ENCODE assay signal across 23 mouse cellular contexts in the genomic region with DNA sequence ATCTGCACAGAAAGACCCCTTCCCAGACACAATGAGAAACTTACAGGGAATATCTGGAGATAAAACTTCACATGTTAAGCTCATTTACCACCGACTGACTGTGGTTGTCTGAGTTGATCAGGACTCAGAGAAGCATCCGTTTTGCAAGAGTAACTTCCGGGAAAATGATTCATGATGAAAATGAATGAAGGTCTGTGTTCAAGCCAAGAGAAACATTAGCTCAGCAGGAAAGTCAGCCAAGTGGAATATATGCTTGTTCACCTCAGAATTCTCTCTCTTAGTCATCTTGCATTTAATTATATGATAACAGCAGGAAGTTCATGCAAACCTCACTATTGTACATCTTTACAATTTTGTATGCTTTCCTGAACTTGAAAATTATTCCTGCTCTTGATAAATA.
A peak's percentile ranks its signal among the peaks of the same experiment; 100 is the strongest.
DNase-seq lines count a peak whose midpoint lies in the region; ATAC-seq and TF ChIP-seq lines count a peak whose summit lies in the region.
"Had no signal": no experiment of that assay in that cellular context is flagged by ENCODE, and none has a peak within 500 bp of the region (broad histone marks: within the 10 kb centered on the region; RNA-seq: fewer than 3 reads in every experiment).

No protein-coding gene starts in this region.

- ATAC-seq in embryonic facial prominence, embryonic 14.5 days (ENCODE audit: low read depth), result no peak
- no peak for ATAC-seq in midbrain, postnatal 0 days (ENCODE audit: low FRiP score)
- no peak for ATAC-seq in midbrain, embryonic 15.5 days (replicated peaks)
- ATAC-seq: forebrain, embryonic 16.5 days; hindbrain, embryonic 16.5 days; intestine, embryonic 16.5 days; liver, postnatal 0 days; lung, postnatal 0 days had no signal

- no peak for TF ChIP-seq CTCF in midbrain, postnatal 0 days (IDR thresholded peaks at IDR 0.05)
- no peak for TF ChIP-seq CTCF in thymus, adult 2 months (IDR thresholded peaks at IDR 0.05; ENCODE audit: borderline replicate concordance, control insufficient read depth, extremely low read depth, insufficient read depth, low read length, poor library complexity)

- no peaks in the 10 kb centered on the region for H3K36me3 ChIP-seq in embryonic facial prominence, embryonic 14.5 days (ENCODE audit: control insufficient read depth, insufficient read depth, low read length)
- no peaks in the 10 kb centered on the region for H3K36me3 ChIP-seq in embryonic facial prominence, embryonic 10.5 days (replicated peaks)
- H3K36me3 ChIP-seq in midbrain, postnatal 0 days (ENCODE audit: insufficient read depth, low read length), result no peaks in the 10 kb centered on the region
- H3K36me3 ChIP-seq in midbrain, embryonic 15.5 days (replicated peaks), result no peaks in the 10 kb centered on the region
- no peaks in the 10 kb centered on the region for H3K36me3 ChIP-seq in thymus, adult 2 months (ENCODE audit: control insufficient read depth, insufficient read depth, low read length)
- H3K36me3 ChIP-seq: limb, embryonic 12.5 days had no signal

- H3K9me3 ChIP-seq in embryonic facial prominence, embryonic 14.5 days (ENCODE audit: control insufficient read depth, low read length), result no peaks in the 10 kb centered on the region
- no peaks in the 10 kb centered on the region for H3K9me3 ChIP-seq in embryonic facial prominence, embryonic 10.5 days
- no peaks in the 10 kb centered on the region for H3K9me3 ChIP-seq in midbrain, postnatal 0 days (ENCODE audit: low read length)
- H3K9me3 ChIP-seq in midbrain, embryonic 15.5 days, result no peaks in the 10 kb centered on the region
- H3K9me3 ChIP-seq: limb, embryonic 12.5 days had no signal

- peak; percentile 6 for DNase-seq in embryonic facial prominence, embryonic 14.5 days (ENCODE audit: low spot score)
- DNase-seq in embryonic facial prominence, embryonic 10.5 days (ENCODE audit: low spot score), result no peak
- DNase-seq in midbrain, postnatal 0 days (ENCODE audit: low spot score), result peak; percentile 0
- peak; percentile 82 for DNase-seq in NIH3T3 (ENCODE audit: low read depth)
- peak; percentile 11 for DNase-seq in fibroblast of lung, adult 2 months (ENCODE audit: low read depth)
- DNase-seq in gastrocnemius, postnatal 4 days (ENCODE audit: low spot score in 2 of 2), result no peak
- DNase-seq in thymus, adult 2 months, result no peak
- DNase-seq: B cell, adult 2 months; cerebellum, adult 9-11 months; gastrocnemius, postnatal 36 days; kidney, adult 9 months; kidney, postnatal 36 days; liver, postnatal 0 days; thymus, adult 18-20 months; thymus, postnatal 4 days had no signal

- H3K4me1 ChIP-seq in embryonic facial prominence, embryonic 14.5 days (ENCODE audit: control insufficient read depth, insufficient read depth, low read length), result no peaks in the 10 kb centered on the region
- H3K4me1 ChIP-seq in embryonic facial prominence, embryonic 10.5 days, result no peaks in the 10 kb centered on the region
- H3K4me1 ChIP-seq in midbrain, postnatal 0 days (ENCODE audit: insufficient read depth, low read length), result no peaks in the 10 kb centered on the region
- no peaks in the 10 kb centered on the region for H3K4me1 ChIP-seq in midbrain, embryonic 15.5 days
- H3K4me1 ChIP-seq in thymus, adult 2 months (replicated peaks; ENCODE audit: control insufficient read depth, insufficient read depth, low read length), result no peaks in the 10 kb centered on the region
- H3K4me1 ChIP-seq: limb, embryonic 12.5 days had no signal

- H3K9ac ChIP-seq in embryonic facial prominence, embryonic 14.5 days (ENCODE audit: low read depth, low read length), result no peak overlapping the region
- no peak overlapping the region for H3K9ac ChIP-seq in midbrain, postnatal 0 days (replicated peaks; ENCODE audit: low read length, poor library complexity, severe bottlenecking)
- no peak overlapping the region for H3K9ac ChIP-seq in midbrain, embryonic 15.5 days
- H3K9ac ChIP-seq: limb, embryonic 12.5 days; liver, postnatal 0 days had no signal

- TF ChIP-seq POLR2A in thymus, adult 2 months (IDR thresholded peaks at IDR 0.05; ENCODE audit: control insufficient read depth, extremely low read depth, insufficient read depth, low read length, poor library complexity), result no peak

- H3K4me3 ChIP-seq in embryonic facial prominence, embryonic 14.5 days (ENCODE audit: low read depth, low read length), result no peak overlapping the region
- no peak overlapping the region for H3K4me3 ChIP-seq in embryonic facial prominence, embryonic 10.5 days
- no peak overlapping the region for H3K4me3 ChIP-seq in midbrain, postnatal 0 days (ENCODE audit: low read depth, low read length)
- H3K4me3 ChIP-seq in midbrain, embryonic 15.5 days, result no peak overlapping the region
- no peak overlapping the region for H3K4me3 ChIP-seq in thymus, adult 2 months (ENCODE audit: control insufficient read depth, insufficient read depth, low read length)
- H3K4me3 ChIP-seq: limb, embryonic 12.5 days had no signal

- H3K27ac ChIP-seq in embryonic facial prominence, embryonic 14.5 days (replicated peaks; ENCODE audit: low read depth, low read length), result no peak overlapping the region
- H3K27ac ChIP-seq in embryonic facial prominence, embryonic 10.5 days (replicated peaks), result no peak overlapping the region
- no peak overlapping the region for H3K27ac ChIP-seq in midbrain, postnatal 0 days (ENCODE audit: low read depth, low read length)
- no peak overlapping the region for H3K27ac ChIP-seq in midbrain, embryonic 15.5 days
- H3K27ac ChIP-seq in thymus, adult 2 months (ENCODE audit: control insufficient read depth, insufficient read depth, low read length), result no peak overlapping the region
- H3K27ac ChIP-seq: limb, embryonic 12.5 days had no signal

- 49% methylated on average over 3 of the region's 3 CpGs for WGBS in embryonic facial prominence, embryonic 14.5 days
- 77% methylated on average over 3 of the region's 3 CpGs for WGBS in embryonic facial prominence, embryonic 10.5 days
- WGBS in midbrain, postnatal 0 days, result 56% methylated on average over 3 of the region's 3 CpGs
- 47% methylated on average over 3 of the region's 3 CpGs for WGBS in midbrain, embryonic 15.5 days
- 79% methylated on average over 3 of the region's 3 CpGs for WGBS in thymus, adult 2 months

- no peaks in the 10 kb centered on the region for H3K27me3 ChIP-seq in embryonic facial prominence, embryonic 14.5 days (replicated peaks; ENCODE audit: control insufficient read depth, insufficient read depth, low read length)
- H3K27me3 ChIP-seq in embryonic facial prominence, embryonic 10.5 days (replicated peaks; ENCODE audit: low read depth, poor library complexity, severe bottlenecking), result no peaks in the 10 kb centered on the region
- H3K27me3 ChIP-seq in midbrain, postnatal 0 days (ENCODE audit: insufficient read depth, low read length), result no peaks in the 10 kb centered on the region
- no peaks in the 10 kb centered on the region for H3K27me3 ChIP-seq in midbrain, embryonic 15.5 days (replicated peaks)
- H3K27me3 ChIP-seq in thymus, adult 2 months (ENCODE audit: control insufficient read depth, insufficient read depth, low read length), result no peaks in the 10 kb centered on the region
- H3K27me3 ChIP-seq: limb, embryonic 12.5 days had no signal

- H3K4me2 ChIP-seq in embryonic facial prominence, embryonic 14.5 days (ENCODE audit: low read depth, low read length), result no peak overlapping the region
- H3K4me2 ChIP-seq in midbrain, postnatal 0 days (ENCODE audit: low read depth, low read length, poor library complexity, severe bottlenecking), result no peak overlapping the region
- no peak overlapping the region for H3K4me2 ChIP-seq in midbrain, embryonic 15.5 days
- H3K4me2 ChIP-seq: limb, embryonic 12.5 days; liver, embryonic 11.5 days; midbrain, embryonic 11.5 days had no signal

Comparison
In these comparisons a context has a peak if more than half of its experiments do, and no peak if none do; other contexts are left out.
1. DNase-seq: peak in embryonic facial prominence, embryonic 14.5 days (single experiment), midbrain, postnatal 0 days (single experiment), NIH3T3 (single experiment) and fibroblast of lung, adult 2 months (single experiment); none in embryonic facial prominence, embryonic 10.5 days (single experiment), gastrocnemius, postnatal 4 days (0 of 2) and thymus, adult 2 months (single experiment).